Mouse (Mus musculus) lung, adult 2 months (tissue): ENCODE measurements around the gene P2ry2.

Source experiments
- CTCF ChIP-seq: fragments of 200-500 bp; IDR thresholded peaks from 2 replicates; pipeline ENCODE4 v1.5.1; 2011; ENCODE audit warnings: mild to moderate bottlenecking, low read length, control low read depth; ENCODE audit not compliant: insufficient read depth
- POLR2A ChIP-seq: fragments of 200-500 bp; IDR thresholded peaks from 2 replicates; pipeline ENCODE4 v1.6.1; 2011; ENCODE audit warnings: low read depth, mild to moderate bottlenecking, control low read depth, low read length, borderline replicate concordance; ENCODE audit errors: extremely low read depth

DNA sequence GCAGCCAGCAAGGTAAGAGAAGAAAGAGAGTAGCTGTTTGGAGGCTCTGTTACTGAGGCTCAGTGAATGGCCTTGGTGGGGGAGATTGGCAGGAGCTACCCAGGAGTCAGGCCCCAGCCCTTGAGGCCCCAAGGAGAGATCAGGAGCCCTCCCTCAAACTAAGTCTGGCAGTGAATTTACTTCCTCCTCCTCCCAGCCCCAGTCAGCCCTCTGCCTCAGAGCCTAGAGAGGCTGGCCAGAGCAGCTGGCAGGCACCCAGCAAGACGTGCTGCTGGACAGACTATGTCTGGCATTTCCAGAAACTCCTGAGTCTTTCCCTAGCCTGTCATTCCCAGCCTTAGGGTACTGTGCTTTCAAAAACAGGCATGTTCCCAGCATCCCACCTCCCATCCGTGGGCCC is 33.5 kb downstream of the P2ry2 start:
- 0 out of 2 replicates have a peak, but pooled peaks have one; percentile 25 for TF ChIP-seq POLR2A
- no peak for TF ChIP-seq CTCF
